Mouse (Mus musculus) thymus, postnatal 10 days (tissue): ENCODE measurements around the gene Ccdc183.
A peak's percentile ranks its signal among the peaks of the same experiment; 100 is the strongest.

Source experiments
- DNase-seq, 2 experiments: peaks; one replicate each; pipeline ENCODE4 v3.0.0; 2021; ENCODE audit warnings: low spot score in 2 of 2

The Ccdc183 gene

GRCm38 (mm10) chr2:25607761-25608622 is 9.5 kb downstream of the Ccdc183 start, which contains the start of gene Rabl6:
Rabl6 (minus strand) TSS chr2:25608521.
- DNase-seq, result peak; percentile 78 to 84

- DNase-seq, result no peak
Measured at GRCm38 (mm10) chr2:25602526-25602925, 15.0 kb downstream of the Ccdc183 start.

DNA sequence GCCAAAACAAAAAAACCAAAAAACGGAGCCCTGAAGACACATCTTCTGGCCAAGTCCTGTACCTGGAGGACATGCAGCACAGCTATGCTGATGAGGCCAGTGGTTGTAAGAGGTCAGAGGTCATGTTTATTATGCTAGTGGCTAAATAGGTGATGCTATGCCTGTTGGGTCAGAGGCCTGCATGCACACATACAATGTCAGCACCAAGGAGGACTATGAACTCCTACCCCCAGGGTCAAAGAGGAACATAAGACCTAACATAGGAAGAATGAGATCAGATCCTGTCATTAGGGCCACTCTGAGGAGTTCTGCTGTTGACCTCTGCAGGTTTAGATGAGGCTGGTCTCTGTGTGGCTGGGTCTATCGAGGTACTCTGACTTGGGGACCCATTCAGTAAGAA is 17.4 kb downstream of the Ccdc183 start:
- no peak for DNase-seq

DNA sequence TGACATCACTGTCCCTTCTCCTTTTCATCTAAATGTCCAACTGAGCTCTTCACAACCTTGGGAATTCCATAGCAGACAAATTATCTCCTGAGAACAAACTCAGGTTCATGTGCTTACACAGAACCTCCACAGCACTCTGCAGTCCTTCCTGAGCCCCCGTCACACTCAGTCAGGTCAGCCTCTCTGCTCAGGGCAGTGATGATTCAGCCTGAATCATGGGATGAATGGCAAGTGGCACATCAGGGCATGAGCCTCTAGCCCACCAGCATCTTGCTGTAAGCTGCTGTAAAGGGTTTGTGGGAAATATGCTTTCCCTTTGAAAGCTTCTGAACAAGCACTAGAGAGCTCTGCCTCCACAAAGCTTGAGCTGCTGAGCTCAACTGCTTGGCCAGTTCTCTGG is 18.7 kb downstream of the Ccdc183 start:
- DNase-seq, result no peak

- no peak for DNase-seq
Measured at GRCm38 (mm10) chr2:25596765-25597510, 20.5 kb downstream of the Ccdc183 start.

GRCm38 (mm10) chr2:25591863-25592262 is 25.6 kb downstream of the Ccdc183 start:
- peak in 1 of 2 experiments; percentile 54 for DNase-seq

GRCm38 (mm10) chr2:25588227-25588907 is 29.1 kb downstream of the Ccdc183 start:
- DNase-seq, result no peak

DNA sequence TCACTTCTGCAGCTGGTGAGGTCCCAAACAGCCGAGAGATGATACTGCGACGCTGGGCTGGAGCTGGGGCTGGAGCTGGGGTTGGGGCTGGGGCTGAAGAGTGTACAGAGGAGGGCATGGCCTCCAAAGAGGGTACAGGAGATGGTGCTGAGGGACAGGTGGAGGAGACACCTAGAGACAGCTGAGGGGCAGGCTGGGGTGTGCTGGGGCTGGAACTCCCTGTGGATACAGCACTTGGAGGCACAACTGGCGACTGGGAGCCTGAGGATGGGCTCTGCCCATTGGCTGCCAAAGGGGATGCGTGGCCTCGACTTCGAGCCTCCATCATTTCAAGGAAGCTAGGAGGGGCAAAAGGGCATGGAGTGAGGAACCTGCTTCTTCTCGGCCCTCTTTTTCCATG is 30.2 kb downstream of the Ccdc183 start:
- DNase-seq, result no peak

GRCm38 (mm10) chr2:25585601-25586000 is 31.9 kb downstream of the Ccdc183 start:
- no peak for DNase-seq

DNA sequence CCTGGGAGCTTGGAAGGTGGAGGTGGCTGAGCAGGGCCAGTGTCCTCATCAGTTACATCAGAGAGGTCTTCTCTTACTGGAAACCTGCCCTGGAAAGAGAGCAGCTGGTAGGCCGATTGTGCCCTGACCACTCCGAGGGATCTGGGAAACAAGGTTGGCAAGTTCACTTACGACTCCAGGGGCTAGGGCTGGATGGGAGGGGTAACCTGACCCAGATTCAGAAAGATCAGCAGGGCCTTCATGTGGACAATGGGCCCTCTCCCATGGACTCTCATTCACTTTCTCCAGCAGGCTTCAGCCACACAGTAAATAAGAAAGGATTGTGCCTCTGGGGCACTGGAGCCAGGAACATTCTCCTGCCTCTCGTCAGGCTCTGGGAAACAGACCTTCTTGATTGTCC is 32.6 kb downstream of the Ccdc183 start:
- DNase-seq, result no peak

DNA sequence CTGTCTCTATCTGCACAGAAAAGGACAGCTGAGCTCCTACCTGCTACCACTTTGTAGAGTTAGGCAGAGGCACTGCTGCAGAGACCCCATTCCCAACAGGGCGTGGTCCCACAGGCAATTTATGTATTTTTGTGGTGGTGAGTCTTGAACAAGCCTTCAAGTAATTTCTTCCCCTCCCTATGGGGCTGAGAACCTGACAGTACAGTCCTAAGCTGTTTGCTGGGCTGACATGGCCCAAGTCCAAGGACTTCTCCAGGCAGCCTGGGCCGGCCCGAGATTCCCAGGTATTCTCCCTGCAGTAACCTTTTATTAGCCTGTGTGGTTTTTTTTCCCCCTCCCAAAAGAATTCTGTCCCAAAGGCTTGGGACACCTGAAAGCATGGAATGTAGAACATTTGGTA is 33.3 kb downstream of the Ccdc183 start:
- DNase-seq, result no peak

- no peak for DNase-seq
Measured at GRCm38 (mm10) chr2:25583571-25583970, 33.9 kb downstream of the Ccdc183 start.

DNA sequence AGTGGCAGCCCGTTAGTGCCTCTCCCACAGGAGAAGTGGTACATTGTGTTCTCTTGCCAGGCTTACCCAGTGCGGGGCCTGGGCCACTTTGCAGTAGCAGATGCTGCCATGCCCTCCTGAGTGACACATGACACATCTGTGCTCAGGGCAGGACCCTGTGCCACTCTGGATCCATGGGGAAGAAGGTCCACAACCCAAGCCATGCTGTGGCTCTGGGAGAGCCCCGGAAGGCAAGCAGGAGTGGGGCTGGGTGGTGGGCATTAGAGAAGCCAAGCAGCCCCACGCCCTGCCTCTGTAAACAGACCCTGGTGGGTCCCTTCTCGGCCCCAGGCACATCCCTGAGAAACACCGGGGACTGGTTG is 34.4 kb downstream of the Ccdc183 start:
- DNase-seq, result no peak

- DNase-seq, result no peak
Measured at GRCm38 (mm10) chr2:25582466-25583119, 34.9 kb downstream of the Ccdc183 start.

GRCm38 (mm10) chr2:25581901-25582301 is 35.6 kb downstream of the Ccdc183 start:
- DNase-seq, result no peak

GRCm38 (mm10) chr2:25581294-25581864 is 36.1 kb downstream of the Ccdc183 start, which contains the start of gene Ajm1:
Ajm1 (minus strand) TSS chr2:25581757.
- peak; percentile 52 to 78 for DNase-seq

DNA sequence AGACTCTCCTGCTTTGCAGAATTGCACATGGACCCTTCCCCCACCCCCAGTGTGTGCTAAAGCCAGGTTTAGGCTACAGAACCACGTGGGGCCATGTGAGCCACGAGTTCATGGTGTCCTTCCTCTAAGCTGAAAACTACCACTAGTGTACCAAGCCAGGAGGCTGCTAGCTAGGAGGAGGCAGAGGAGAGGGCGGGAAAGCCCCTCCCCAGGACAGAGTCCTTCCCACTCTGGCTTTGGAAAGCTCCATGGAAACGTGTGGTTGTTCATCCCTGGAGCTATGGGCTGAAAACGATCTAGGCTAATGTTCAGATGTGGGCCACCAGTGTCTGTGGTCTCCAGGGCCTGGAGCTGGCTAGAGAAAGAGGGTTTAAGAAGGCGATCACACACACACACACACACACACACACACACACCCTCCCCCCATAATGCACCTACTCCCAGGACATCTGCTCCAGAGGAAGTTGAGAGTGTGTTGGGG is 36.8 kb downstream of the Ccdc183 start:
- DNase-seq, result no peak

- DNase-seq, result peak; percentile 58 to 74
Measured at GRCm38 (mm10) chr2:25579737-25580460, 37.6 kb downstream of the Ccdc183 start.

GRCm38 (mm10) chr2:25578796-25579736 is 38.4 kb downstream of the Ccdc183 start:
- no peak for DNase-seq
